Mouse (Mus musculus) v-Abl transformed pro-B cells (cell line): Measurements from ENCODE around the gene Fam19a1.
"Not testable (repeated sequence)": the region's sequence is repeated elsewhere in the genome, so short reads cannot be mapped to it uniquely, and the experiment has no call there.

Experiments used
- in situ Hi-C, 2 experiments: fragments of 400-800 bp; cut with MboI; formaldehyde crosslinking; loops; one replicate each; pipeline ENCODE4 v1.15.1; 2025; ENCODE audit not compliant: unreplicated experiment in 2 of 2

The Fam19a1 gene

GRCm38 (mm10) chr6:96112854-96113253 is at the start of gene Fam19a1:
TSS of gene Fam19a1 (plus strand) at chr6:96113154.
- in situ Hi-C loops, result no loop called here

- in situ Hi-C loops, result no loop called here
Observed at GRCm38 (mm10) chr6:96071080-96071479, 41.9 kb upstream of the Fam19a1 start.

GRCm38 (mm10) chr6:96071567-96071966 is 41.4 kb upstream of the Fam19a1 start:
- in situ Hi-C loops, result no loop called here

GRCm38 (mm10) chr6:96089961-96090360 is 23.0 kb upstream of the Fam19a1 start:
- in situ Hi-C loops, result no loop called here

- in situ Hi-C loops, result no loop called here
Observed at GRCm38 (mm10) chr6:96093716-96094115, 19.2 kb upstream of the Fam19a1 start.

- in situ Hi-C loops, result no loop called here
Observed at GRCm38 (mm10) chr6:96098225-96098624, 14.7 kb upstream of the Fam19a1 start.

- in situ Hi-C loops, result no loop called here
Observed at GRCm38 (mm10) chr6:96111656-96112055, 1.3 kb upstream of the Fam19a1 start.

- in situ Hi-C loops, result no loop called here
Observed at GRCm38 (mm10) chr6:96114151-96114550, 1.2 kb downstream of the Fam19a1 start.

- in situ Hi-C loops, result no loop called here
Observed at GRCm38 (mm10) chr6:96116148-96116533, 3.2 kb downstream of the Fam19a1 start.

- in situ Hi-C loops, result no loop called here
Observed at GRCm38 (mm10) chr6:96116534-96117272, 3.7 kb downstream of the Fam19a1 start.

GRCm38 (mm10) chr6:96143326-96143725 is 30.4 kb downstream of the Fam19a1 start:
- in situ Hi-C loops, result no loop called here

- in situ Hi-C loops, result no loop called here
Observed at GRCm38 (mm10) chr6:96165403-96165802, 52.4 kb downstream of the Fam19a1 start.

GRCm38 (mm10) chr6:96165818-96166379 is 52.9 kb downstream of the Fam19a1 start, which contains the start of gene 1700123L14Rik:
TSS of gene 1700123L14Rik (minus strand) at chr6:96166243.
- in situ Hi-C loops, result no loop called here

- in situ Hi-C loops, result no loop called here
Observed at GRCm38 (mm10) chr6:96167031-96167430, 54.1 kb downstream of the Fam19a1 start.

- in situ Hi-C loops, result no loop called here
Observed at GRCm38 (mm10) chr6:96173681-96174080, 60.7 kb downstream of the Fam19a1 start.

- in situ Hi-C loops, result no loop called here
Observed at GRCm38 (mm10) chr6:96178530-96178929, 65.6 kb downstream of the Fam19a1 start.

GRCm38 (mm10) chr6:96183392-96183791 is 70.4 kb downstream of the Fam19a1 start:
- in situ Hi-C loops, result no loop called here

GRCm38 (mm10) chr6:96186517-96186916 is 73.6 kb downstream of the Fam19a1 start:
- in situ Hi-C loops, result no loop called here

- in situ Hi-C loops, result not testable (repeated sequence)
Observed at GRCm38 (mm10) chr6:96198991-96199390, 86.0 kb downstream of the Fam19a1 start.

GRCm38 (mm10) chr6:96205395-96205794 is 92.4 kb downstream of the Fam19a1 start:
- in situ Hi-C loops, result no loop called here

- in situ Hi-C loops, result no loop called here
Observed at GRCm38 (mm10) chr6:96234806-96235205, 121.9 kb downstream of the Fam19a1 start.

- in situ Hi-C loops, result no loop called here
Observed at GRCm38 (mm10) chr6:96244320-96244719, 131.4 kb downstream of the Fam19a1 start.
